Mouse (Mus musculus) heart, embryonic 14.5 days (tissue): ENCODE measurements around the gene Dbn1. TPM values are rescaled to one million over a fixed set of nuclear protein-coding genes. Genes with fewer than 3 reads are reported as not detected.
A peak's percentile ranks its signal among the peaks of the same experiment; 100 is the strongest.

Experiments
- ATAC-seq: fragments of 200-750 bp; cut with Nextera tagmentation; 2 replicates; pipeline ENCODE4 v1.8.0; 2017; ENCODE audit warnings: low read depth, moderate TSS enrichment; ENCODE audit not compliant: insufficient number of reproducible peaks, insufficient read depth, low FRiP score
- H3K27ac ChIP-seq, 2 experiments: fragments of 200-500 bp in 1 of 2; fragments of 300-500 bp in 1 of 2; sonication (generic) in 1 of 2; replicated peaks in 1 of 2; 2 replicates each; pipeline ENCODE4 v1.5.1; 2012 to 2014; ENCODE audit warnings: low read depth in 2 of 2, low read length in 2 of 2, control low read depth in 1 of 2, mild to moderate bottlenecking in 1 of 2, mixed read lengths in 1 of 2; ENCODE audit not compliant: control insufficient read depth in 1 of 2, insufficient read depth in 1 of 2
- H3K27me3 ChIP-seq: fragments of 300-500 bp; sonication (generic); 2 replicates; pipeline ENCODE4 v1.6.1; 2014; ENCODE audit warnings: mild to moderate bottlenecking, low read length, control low read depth; ENCODE audit not compliant: control insufficient read depth, insufficient read depth
- H3K36me3 ChIP-seq: fragments of 300-500 bp; sonication (generic); 2 replicates; pipeline ENCODE4 v1.6.1; 2014; ENCODE audit warnings: mild to moderate bottlenecking, control low read depth, low read length, mixed read lengths; ENCODE audit not compliant: control insufficient read depth, insufficient read depth
- H3K4me1 ChIP-seq, 2 experiments: fragments of 200-500 bp in 1 of 2; fragments of 300-500 bp in 1 of 2; sonication (generic) in 1 of 2; 2 replicates each; pipeline ENCODE4 v1.6.1; 2012 to 2014; ENCODE audit warnings: low read length in 2 of 2, control low read depth in 1 of 2, mixed read lengths in 1 of 2; ENCODE audit not compliant: control insufficient read depth in 2 of 2, insufficient read depth in 2 of 2
- H3K4me2 ChIP-seq: fragments of 300-500 bp; sonication (generic); 2 replicates; pipeline ENCODE4 v1.6.1; 2014; ENCODE audit warnings: mild to moderate bottlenecking, low read length
- H3K4me3 ChIP-seq, 2 experiments: fragments of 200-500 bp in 1 of 2; fragments of 300-500 bp in 1 of 2; sonication (generic) in 1 of 2; 2 replicates each; pipeline ENCODE4 v1.5.1; 2012 to 2014; ENCODE audit warnings: low read length in 2 of 2, mild to moderate bottlenecking in 2 of 2, control low read depth in 1 of 2, low read depth in 1 of 2, moderate library complexity in 1 of 2; ENCODE audit not compliant: control insufficient read depth in 1 of 2, insufficient read depth in 1 of 2
- H3K9ac ChIP-seq: fragments of 300-500 bp; sonication (generic); 2 replicates; pipeline ENCODE4 v1.6.1; 2014; ENCODE audit warnings: mild to moderate bottlenecking, low read length
- H3K9me3 ChIP-seq: fragments of 300-500 bp; sonication (generic); 2 replicates; pipeline ENCODE4 v1.6.1; 2016; ENCODE audit warnings: low read length, control low read depth; ENCODE audit not compliant: control insufficient read depth
- WGBS: fragments of 180-500 bp; shearing (Covaris S2); extraction: QIAGEN DNeasy Blood & Tissue Kit; methylation state at CpG from one replicate; pipeline ENCODE4 v1.1.7; 2014; 5-methylcytosine and 5-hydroxymethylcytosine counted together
- microRNA-seq: library from miRNA; unstranded; fragments of <30 nt; microRNA quantifications from one replicate; pipeline ENCODE4, GENCODE M21; 2016
- polyA plus RNA-seq: library from polyadenylated mRNA; unstranded; fragments of >200 nt; fragmentation: Nextera tagmentation; extraction: Ambion mirVana; gene quantifications from 2 replicates; pipeline ENCODE4 v1.2.1, GENCODE M21; 2014

The Dbn1 gene
- polyA plus RNA-seq, 1 experiment from 2014 or later = 51.8 TPM

GRCm38 (mm10) chr13:55431889-55432685 is 55.8 kb downstream of the Dbn1 start:
- Histone ChIP-seq H3K36me3 (no peaks in the 10 kb centered on the region), H3K9ac (no peak overlapping the region), H3K27me3 (0 out of 2 replicates have a peak, but pooled peaks cover 7% of the 10 kb centered on the region), H3K4me3 (no peak overlapping the region), H3K4me2 (no peak overlapping the region), H3K27ac (no peak overlapping the region), H3K9me3 (0 out of 2 replicates have a peak, but pooled peaks cover 2% of the 10 kb centered on the region), H3K4me1 (no peaks in the 10 kb centered on the region)
- 64% methylated on average over 10 of the region's 10 CpGs for WGBS
- no peak for ATAC-seq

DNA sequence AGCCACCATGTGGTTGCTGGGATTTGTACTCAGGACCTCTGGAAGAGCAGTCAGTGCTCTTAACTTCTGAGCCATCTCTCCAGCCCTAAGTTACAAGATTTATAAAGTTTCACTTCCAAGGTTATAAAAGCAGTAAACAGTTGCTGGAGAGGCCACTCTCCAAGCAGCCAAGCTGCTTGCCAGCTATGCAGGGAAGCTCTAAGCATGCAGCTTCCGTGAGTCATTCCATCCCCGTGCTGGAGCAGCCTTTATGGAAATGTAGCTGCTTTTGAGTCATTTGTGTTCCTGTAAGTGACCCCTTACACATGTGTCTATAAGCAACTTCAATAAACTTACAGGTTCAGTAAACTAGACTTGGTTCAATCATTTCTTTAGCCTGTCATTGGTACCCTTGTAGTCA is 57.3 kb downstream of the Dbn1 start:
- Histone ChIP-seq H3K36me3 (no peaks in the 10 kb centered on the region), H3K27ac (no peak overlapping the region), H3K27me3 (0 out of 2 replicates have a peak, but pooled peaks cover 7% of the 10 kb centered on the region), H3K4me1 (no peaks in the 10 kb centered on the region), H3K9me3 (0 out of 2 replicates have a peak, but pooled peaks cover 2% of the 10 kb centered on the region), H3K4me3 (no peak overlapping the region), H3K4me2 (no peak overlapping the region), H3K9ac (no peak overlapping the region)
- ATAC-seq = no peak
- 73% methylated on average over 2 of the region's 2 CpGs for WGBS

DNA sequence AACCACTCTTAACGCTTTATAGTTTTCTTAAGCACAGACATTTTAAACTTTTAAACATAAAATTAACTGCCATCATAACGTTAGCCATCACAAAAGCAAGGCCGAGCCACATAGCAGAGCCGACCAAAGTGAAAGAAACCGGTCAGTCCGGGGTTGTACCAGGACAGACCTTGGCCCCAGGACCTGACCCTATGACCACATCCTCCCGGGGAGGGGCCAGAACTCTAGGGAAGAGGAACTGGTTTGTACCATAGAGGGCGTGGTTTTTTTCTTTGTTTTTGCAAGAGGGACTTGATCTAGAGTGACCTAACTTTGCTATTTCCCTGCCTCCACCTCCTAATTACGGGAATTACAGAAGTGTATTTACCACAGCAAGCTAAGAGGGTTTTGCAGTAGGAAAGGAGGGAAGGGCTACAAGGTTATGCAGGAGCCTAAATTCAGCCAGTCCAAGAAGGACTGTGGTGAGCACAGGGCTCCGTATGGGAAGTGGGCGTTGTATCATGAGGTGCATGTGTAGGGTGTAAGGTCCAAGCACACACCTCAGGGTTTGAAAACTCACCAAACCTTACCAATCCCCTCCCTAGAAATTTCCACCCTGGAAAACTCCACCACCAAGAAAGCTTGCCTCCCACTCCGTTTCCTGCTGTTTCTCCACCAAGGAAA is 58.6 kb downstream of the Dbn1 start:
- no peak for ATAC-seq
- no peak overlapping the region for H3K4me2 ChIP-seq
- H3K4me1 ChIP-seq = no peaks in the 10 kb centered on the region
- H3K36me3 ChIP-seq = no peaks in the 10 kb centered on the region
- H3K4me3 ChIP-seq = no peak overlapping the region
- H3K27me3 ChIP-seq = 0 out of 2 replicates have a peak, but pooled peaks cover 7% of the 10 kb centered on the region
- H3K9me3 ChIP-seq = 0 out of 2 replicates have a peak, but pooled peaks cover 2% of the 10 kb centered on the region
- 65% methylated on average over 12 of the region's 12 CpGs for WGBS
- no peak overlapping the region for H3K9ac ChIP-seq
- no peak overlapping the region for H3K27ac ChIP-seq

DNA sequence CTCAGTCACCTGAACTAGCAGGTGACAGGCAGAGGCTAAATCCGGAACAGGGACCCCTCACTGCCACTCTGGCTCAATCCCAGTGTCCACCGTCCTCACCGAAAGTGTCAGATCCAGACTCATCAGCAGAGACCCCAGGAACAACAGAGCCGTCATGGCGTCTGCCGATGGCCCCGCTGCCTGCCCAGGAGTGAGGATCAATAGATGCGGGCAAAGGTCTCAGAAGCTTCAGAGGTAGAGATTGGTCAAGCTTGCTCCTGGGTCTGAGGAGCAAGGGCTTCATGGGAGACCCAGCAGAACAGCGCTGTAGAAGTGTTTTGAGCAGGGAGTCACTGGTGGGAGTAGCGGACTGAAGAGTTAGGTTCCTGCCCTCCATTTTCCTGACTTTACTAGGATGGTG is 61.3 kb downstream of the Dbn1 start, which contains the start of gene F12:
Gene F12, minus strand, starts transcription at position 181 of the 400 bp plus-strand sequence.
- ATAC-seq = no peak
- peaks cover 21% of the 10 kb centered on the region for H3K27me3 ChIP-seq

More for the DNA sequence above, 61.3 kb downstream of the Dbn1 start, which contains the start of gene F12:
- Histone ChIP-seq H3K36me3 (no peaks in the 10 kb centered on the region), H3K27ac (no peak within 1 kb of the TSS), H3K4me2 (no peak within 1 kb of the TSS), H3K9ac (no peak within 1 kb of the TSS), H3K9me3 (0 out of 2 replicates have a peak, but pooled peaks cover 2% of the 10 kb centered on the region), H3K4me1 (no peaks in the 10 kb centered on the region), H3K4me3 (no peak within 1 kb of the TSS)
- WGBS = 83% methylated on average over 10 of the region's 10 CpGs

Small RNA genes lying within 50 kb of the gene (microRNA-seq; reads per million reads assigned to microRNA genes)
- 0.84 reads per million for gene Mir6943
- 19.0 reads per million, percentile 30 among the genes with 10 or more reads in this experiment for gene Mir6944
- 5.9 reads per million, percentile 16 among the genes with 10 or more reads in this experiment for gene Mir6945

Other genes starting within 250 kb of the Dbn1 start
- 369 and 389 TPM in 2 replicates for gene Prelid1, start 167.6 kb downstream of the Dbn1 start, polyA plus RNA-seq
- 73.1 and 78.7 TPM in 2 replicates for gene Rab24, start 166.2 kb downstream of the Dbn1 start, polyA plus RNA-seq
- gene Mxd3, start 158.3 kb downstream of the Dbn1 start, polyA plus RNA-seq = 20.4 and 22.3 TPM in 2 replicates
- gene Lman2, start 125.3 kb downstream of the Dbn1 start, polyA plus RNA-seq = 69.5 and 73.6 TPM in 2 replicates
- gene Rgs14, start 118.4 kb downstream of the Dbn1 start, polyA plus RNA-seq = 0.45 and 0.50 TPM in 2 replicates
- not detected in 2 replicates for gene Slc34a1, start 89.9 kb downstream of the Dbn1 start, polyA plus RNA-seq
- not detected in 2 replicates for gene Pfn3, start 72.9 kb downstream of the Dbn1 start, polyA plus RNA-seq
- not detected in 2 replicates for gene F12, start 61.3 kb downstream of the Dbn1 start, polyA plus RNA-seq
- gene Grk6, start 43.0 kb downstream of the Dbn1 start, polyA plus RNA-seq = 20.6 and 23.6 TPM in 2 replicates
- 0.24 and 0.30 TPM in 2 replicates for gene Prr7, start 23.8 kb downstream of the Dbn1 start, polyA plus RNA-seq
- gene Pdlim7, start 25.6 kb upstream of the Dbn1 start, polyA plus RNA-seq = 329 and 370 TPM in 2 replicates
- 1.3 and 1.4 TPM in 2 replicates for gene Dok3, start 41.2 kb upstream of the Dbn1 start, polyA plus RNA-seq
- gene Ddx41, start 48.5 kb upstream of the Dbn1 start, polyA plus RNA-seq = 27.8 and 28.9 TPM in 2 replicates
- 16.8 and 19.5 TPM in 2 replicates for gene Fam193b, start 83.0 kb upstream of the Dbn1 start, polyA plus RNA-seq
- 35.0 and 58.4 TPM in 2 replicates for gene Tmed9, start 85.6 kb upstream of the Dbn1 start, polyA plus RNA-seq
- 16.4 and 17.2 TPM in 2 replicates for gene B4galt7, start 111.8 kb upstream of the Dbn1 start, polyA plus RNA-seq
- 35.3 and 41.2 TPM in 2 replicates for gene Caml, start 134.9 kb upstream of the Dbn1 start, polyA plus RNA-seq
- gene Ddx46, start 146.9 kb upstream of the Dbn1 start, polyA plus RNA-seq = 22.0 and 22.8 TPM in 2 replicates
- 74.8 and 75.4 TPM in 2 replicates for gene B230219D22Rik, start 205.0 kb upstream of the Dbn1 start, polyA plus RNA-seq
- 69.6 and 70.5 TPM in 2 replicates for gene Txndc15, start 226.5 kb upstream of the Dbn1 start, polyA plus RNA-seq
- 58.7 and 65.0 TPM in 2 replicates for gene Pcbd2, start 239.3 kb upstream of the Dbn1 start, polyA plus RNA-seq